Mouse (Mus musculus): ENCODE data around the gene Nat8f6.
"Not testable (repeated sequence)": the region's sequence is repeated elsewhere in the genome, so short reads cannot be mapped to it uniquely, and the experiment has no call there.

Nat8f6 gene

DNA sequence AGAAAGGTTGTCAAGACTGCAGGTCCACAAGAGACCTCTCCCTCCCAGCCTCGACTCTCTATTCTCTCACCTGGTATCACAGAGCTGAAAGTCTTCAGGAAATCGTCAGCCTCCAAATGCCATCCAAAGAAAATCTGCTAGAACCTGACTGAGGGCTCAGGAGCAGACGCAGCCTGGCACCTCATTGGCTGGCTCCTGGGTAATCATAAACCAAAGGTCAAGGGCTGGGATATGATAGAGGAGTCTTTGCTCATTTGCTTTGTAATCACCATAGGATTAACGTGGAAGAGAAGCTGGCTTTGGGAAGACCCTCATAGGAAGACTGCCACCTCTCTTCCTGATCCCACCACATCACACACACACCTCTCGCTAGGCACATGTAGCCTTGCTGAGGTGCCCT is at the start of gene Nat8f6, which contains the start of gene Nat8f5:
Nat8f6 (minus strand) TSS at position 118 of the 400 bp plus-strand sequence.
Nat8f5 (minus strand) TSS at position 136 of the 400 bp plus-strand sequence.
- no peak for DNase-seq (ENCODE audit: low read depth, low spot score)
- H3K27me3 ChIP-seq (ENCODE audit: control insufficient read depth, insufficient read depth, low read length, poor library complexity, severe bottlenecking), result no peaks in the 10 kb centered on the region
- H3K36me3 ChIP-seq (ENCODE audit: control insufficient read depth, insufficient read depth, low read length, poor library complexity, severe bottlenecking), result no peaks in the 10 kb centered on the region

DNA sequence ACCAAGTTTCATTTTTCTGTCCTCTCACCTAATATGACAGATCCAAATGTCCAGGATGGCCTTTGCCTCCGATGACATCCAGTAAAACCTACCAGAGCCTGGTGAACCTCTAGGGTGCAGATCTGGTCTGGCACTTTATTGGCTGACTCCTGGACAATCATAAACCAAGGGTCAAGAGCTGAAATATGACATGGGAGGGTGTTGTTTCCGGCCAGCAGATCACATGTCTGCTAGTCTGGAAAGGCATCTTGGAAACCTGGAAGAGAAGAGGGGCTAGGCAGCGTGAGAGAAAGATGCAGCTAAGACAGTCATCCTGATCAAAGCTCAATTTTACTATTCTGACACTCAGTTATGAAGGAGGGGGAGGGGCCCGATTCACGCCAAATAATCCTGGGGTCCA is 48.3 kb upstream of the Nat8f6 start, which contains the start of gene Nat8f2:
Nat8f2 (minus strand) TSS at position 153 of the 400 bp plus-strand sequence.
- H3K27me3 ChIP-seq (ENCODE audit: control insufficient read depth, insufficient read depth, low read length, poor library complexity, severe bottlenecking); DNase-seq (ENCODE audit: low read depth, low spot score); H3K36me3 ChIP-seq (ENCODE audit: control insufficient read depth, insufficient read depth, low read length, poor library complexity, severe bottlenecking): not testable (repeated sequence)

GRCm38 (mm10) chr6:85867726-85868690 is 47.3 kb upstream of the Nat8f6 start:
- DNase-seq (ENCODE audit: low read depth, low spot score), result no peak
- Histone ChIP-seq H3K27me3 (ENCODE audit: control insufficient read depth, insufficient read depth, low read length, poor library complexity, severe bottlenecking) (no peaks in the 10 kb centered on the region), H3K36me3 (ENCODE audit: control insufficient read depth, insufficient read depth, low read length, poor library complexity, severe bottlenecking) (no peaks in the 10 kb centered on the region)

- not testable (repeated sequence) for H3K27me3 ChIP-seq (ENCODE audit: control insufficient read depth, insufficient read depth, low read length, poor library complexity, severe bottlenecking); H3K36me3 ChIP-seq (ENCODE audit: control insufficient read depth, insufficient read depth, low read length, poor library complexity, severe bottlenecking); DNase-seq (ENCODE audit: low read depth, low spot score)
These were observed 46.2 kb upstream of the Nat8f6 start for GRCm38 (mm10) chr6:85866995-85867394.

DNA sequence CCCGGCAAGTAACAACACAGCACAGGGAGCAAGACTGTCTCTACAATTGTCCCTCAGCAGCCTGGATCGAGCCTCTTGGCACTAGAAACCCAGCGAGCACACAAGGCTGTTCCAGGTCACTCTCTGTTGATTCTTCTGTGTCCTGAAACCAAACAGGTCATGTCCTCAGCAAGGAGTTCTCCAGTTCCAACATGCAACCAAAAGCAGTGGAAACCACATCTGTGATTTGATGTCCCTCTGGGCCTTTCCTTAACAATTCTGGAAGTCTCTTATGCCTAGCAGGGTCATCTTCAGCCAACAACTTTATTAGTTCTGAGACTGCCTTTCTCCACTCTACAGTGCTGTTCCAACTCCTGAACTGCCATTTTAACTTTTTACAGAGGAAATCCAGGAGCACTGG is 45.4 kb upstream of the Nat8f6 start:
- not testable (repeated sequence) for H3K27me3 ChIP-seq (ENCODE audit: control insufficient read depth, insufficient read depth, low read length, poor library complexity, severe bottlenecking); DNase-seq (ENCODE audit: low read depth, low spot score); H3K36me3 ChIP-seq (ENCODE audit: control insufficient read depth, insufficient read depth, low read length, poor library complexity, severe bottlenecking)

GRCm38 (mm10) chr6:85864900-85865639 is 44.3 kb upstream of the Nat8f6 start:
- not testable (repeated sequence) for DNase-seq (ENCODE audit: low read depth, low spot score); H3K36me3 ChIP-seq (ENCODE audit: control insufficient read depth, insufficient read depth, low read length, poor library complexity, severe bottlenecking); H3K27me3 ChIP-seq (ENCODE audit: control insufficient read depth, insufficient read depth, low read length, poor library complexity, severe bottlenecking)

DNA sequence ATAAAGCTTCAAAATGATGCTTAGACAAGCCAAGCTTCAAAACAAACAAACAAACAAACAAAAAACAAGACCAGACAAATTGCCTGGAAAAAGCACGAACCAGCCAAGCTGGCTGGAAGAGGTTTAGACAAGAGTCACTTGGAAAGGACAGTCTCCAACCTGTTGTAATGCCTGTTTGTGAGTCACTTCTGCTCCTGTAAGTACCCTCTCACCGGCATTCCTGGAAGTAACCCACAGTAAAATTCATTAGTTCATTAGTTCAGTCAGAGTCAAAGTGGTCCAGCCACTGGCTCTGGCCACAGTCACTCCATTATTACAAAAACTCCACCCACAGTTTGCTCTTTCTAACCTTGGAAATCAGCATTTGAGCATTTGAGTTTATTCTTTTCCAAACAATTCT is 43.1 kb upstream of the Nat8f6 start:
- Histone ChIP-seq H3K36me3 (ENCODE audit: control insufficient read depth, insufficient read depth, low read length, poor library complexity, severe bottlenecking) (no peaks in the 10 kb centered on the region), H3K27me3 (ENCODE audit: control insufficient read depth, insufficient read depth, low read length, poor library complexity, severe bottlenecking) (no peaks in the 10 kb centered on the region)
- no peak for DNase-seq (ENCODE audit: low read depth, low spot score)

GRCm38 (mm10) chr6:85863136-85863535 is 42.4 kb upstream of the Nat8f6 start:
- Histone ChIP-seq H3K27me3 (ENCODE audit: control insufficient read depth, insufficient read depth, low read length, poor library complexity, severe bottlenecking) (no peaks in the 10 kb centered on the region), H3K36me3 (ENCODE audit: control insufficient read depth, insufficient read depth, low read length, poor library complexity, severe bottlenecking) (no peaks in the 10 kb centered on the region)
- DNase-seq (ENCODE audit: low read depth, low spot score), result no peak

DNA sequence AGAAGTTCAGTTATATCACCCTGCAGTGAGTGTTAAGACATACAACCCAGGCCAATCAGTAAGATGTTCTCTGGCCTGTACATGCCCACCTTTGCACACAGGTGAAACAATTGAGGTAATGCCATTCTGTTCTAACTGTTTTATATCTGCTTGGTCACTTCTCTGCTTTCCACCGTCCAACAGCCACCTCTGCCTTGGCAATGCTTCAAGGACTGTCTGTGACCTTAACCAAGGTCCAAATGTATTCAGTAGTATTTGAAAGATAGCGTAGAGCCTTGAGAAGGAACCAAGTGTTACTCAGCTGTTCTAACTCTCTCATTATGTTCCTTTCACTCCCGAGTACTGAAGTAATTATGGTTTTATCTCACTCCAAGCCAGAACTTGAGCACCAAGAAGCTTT is 41.8 kb upstream of the Nat8f6 start:
- Histone ChIP-seq H3K27me3 (ENCODE audit: control insufficient read depth, insufficient read depth, low read length, poor library complexity, severe bottlenecking) (no peaks in the 10 kb centered on the region), H3K36me3 (ENCODE audit: control insufficient read depth, insufficient read depth, low read length, poor library complexity, severe bottlenecking) (no peaks in the 10 kb centered on the region)
- no peak for DNase-seq (ENCODE audit: low read depth, low spot score)

DNA sequence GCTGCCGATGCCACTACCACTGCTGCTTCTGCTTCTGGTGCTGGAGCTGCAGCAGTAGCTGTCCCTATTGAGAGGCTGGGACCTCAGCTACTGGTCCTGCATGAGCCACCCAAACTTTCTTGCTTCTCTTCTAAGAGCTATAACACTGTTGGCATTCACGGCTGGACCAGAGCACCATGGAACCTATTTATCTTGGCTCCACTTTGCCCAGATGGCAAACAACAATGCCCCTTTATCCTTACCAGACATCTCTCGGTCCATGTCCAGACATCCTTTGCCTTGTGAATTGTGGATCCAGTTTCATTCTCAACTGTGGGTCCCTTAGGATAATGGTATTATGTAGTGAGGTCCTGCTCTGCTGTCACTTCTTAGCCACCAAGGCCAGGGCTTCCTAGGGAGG is 40.5 kb upstream of the Nat8f6 start:
- Histone ChIP-seq H3K27me3 (ENCODE audit: control insufficient read depth, insufficient read depth, low read length, poor library complexity, severe bottlenecking) (no peaks in the 10 kb centered on the region), H3K36me3 (ENCODE audit: control insufficient read depth, insufficient read depth, low read length, poor library complexity, severe bottlenecking) (no peaks in the 10 kb centered on the region)
- no peak for DNase-seq (ENCODE audit: low read depth, low spot score)

GRCm38 (mm10) chr6:85856194-85856678 is 35.5 kb upstream of the Nat8f6 start:
- Histone ChIP-seq H3K36me3 (ENCODE audit: control insufficient read depth, insufficient read depth, low read length, poor library complexity, severe bottlenecking) (no peaks in the 10 kb centered on the region), H3K27me3 (ENCODE audit: control insufficient read depth, insufficient read depth, low read length, poor library complexity, severe bottlenecking) (no peaks in the 10 kb centered on the region)
- DNase-seq (ENCODE audit: low read depth, low spot score), result no peak

DNA sequence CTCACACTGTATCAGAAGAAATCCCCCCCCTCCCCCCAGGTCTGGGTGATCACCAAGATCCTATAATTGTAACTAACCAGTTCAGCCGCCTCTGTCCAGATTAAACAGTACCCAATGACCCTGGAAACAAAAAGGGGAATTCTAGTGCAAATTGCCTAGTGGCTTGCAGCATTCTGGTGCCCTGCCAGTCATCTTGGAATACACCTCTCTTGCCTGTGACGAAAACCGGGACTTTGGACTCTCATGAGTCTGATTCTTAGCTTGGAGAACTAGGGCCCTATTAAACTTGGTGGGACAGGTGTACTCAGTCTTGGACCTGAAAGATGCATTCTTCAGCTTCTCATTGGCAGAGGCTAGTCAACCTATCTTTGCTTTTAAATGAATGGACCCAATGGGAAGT is 32.7 kb upstream of the Nat8f6 start:
- H3K36me3 ChIP-seq (ENCODE audit: control insufficient read depth, insufficient read depth, low read length, poor library complexity, severe bottlenecking), result no peaks in the 10 kb centered on the region
- DNase-seq (ENCODE audit: low read depth, low spot score), result no peak

DNA sequence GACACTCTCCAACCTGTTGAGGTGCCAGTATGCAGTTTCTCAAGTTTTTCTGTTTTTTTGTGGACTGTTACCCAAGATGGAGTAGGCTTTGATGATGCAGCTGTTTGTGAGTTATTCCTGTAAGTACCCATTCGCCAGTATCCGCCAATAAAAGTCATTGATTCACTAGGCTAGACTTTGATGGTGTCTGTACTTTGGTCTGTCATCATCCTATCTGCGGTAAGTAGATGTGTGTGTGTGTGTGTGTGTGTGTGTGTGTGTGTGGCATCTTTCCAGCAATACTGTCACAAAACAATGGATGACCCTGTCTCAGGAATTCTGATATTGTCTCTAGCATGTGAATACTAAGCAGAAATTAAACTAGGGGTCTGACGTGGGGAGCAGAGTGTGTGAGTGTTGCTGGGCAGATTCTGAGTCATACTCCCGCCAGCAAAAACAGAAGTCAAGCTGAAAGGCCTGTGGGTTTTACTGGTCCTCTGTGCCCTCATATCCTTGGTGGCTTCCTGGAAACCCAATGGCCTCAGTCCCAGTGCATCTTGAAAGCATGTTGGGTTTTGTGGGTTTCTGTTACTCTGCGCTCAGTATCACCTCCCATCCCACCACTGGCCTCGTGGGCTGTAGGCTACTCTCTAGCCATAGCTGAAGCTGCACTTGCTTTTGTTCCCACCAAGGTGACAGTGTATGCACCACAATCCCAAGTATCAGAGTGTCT is 30.5 kb upstream of the Nat8f6 start:
- H3K36me3 ChIP-seq (ENCODE audit: control insufficient read depth, insufficient read depth, low read length, poor library complexity, severe bottlenecking), result no peaks in the 10 kb centered on the region
- no peaks in the 10 kb centered on the region for H3K27me3 ChIP-seq (ENCODE audit: control insufficient read depth, insufficient read depth, low read length, poor library complexity, severe bottlenecking)
- DNase-seq (ENCODE audit: low read depth, low spot score), result no peak

More for the DNA sequence above, 32.7 kb upstream of the Nat8f6 start:
- H3K27me3 ChIP-seq (ENCODE audit: control insufficient read depth, insufficient read depth, low read length, poor library complexity, severe bottlenecking), result no peaks in the 10 kb centered on the region

DNA sequence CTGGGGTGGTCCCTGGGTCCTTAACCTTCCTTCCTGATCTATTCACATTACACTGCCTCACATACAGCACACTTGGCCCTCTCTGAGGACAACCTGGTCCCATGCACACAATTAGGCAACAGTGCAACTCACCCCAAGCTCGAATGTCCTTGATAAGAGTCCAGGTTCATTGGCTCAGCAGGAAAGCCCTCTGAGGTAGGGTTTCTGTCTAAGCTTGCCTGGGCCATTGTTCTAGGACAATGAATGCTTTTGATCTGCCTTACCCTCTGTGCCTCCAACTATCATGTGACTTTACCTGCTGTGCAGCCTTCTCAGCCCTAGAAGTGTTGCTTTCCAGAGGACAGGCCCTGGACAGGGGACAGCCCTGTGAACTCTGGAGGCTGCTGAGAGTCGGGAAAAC is 28.5 kb upstream of the Nat8f6 start:
- no peaks in the 10 kb centered on the region for H3K27me3 ChIP-seq (ENCODE audit: control insufficient read depth, insufficient read depth, low read length, poor library complexity, severe bottlenecking)
- no peak for DNase-seq (ENCODE audit: low read depth, low spot score)
- H3K36me3 ChIP-seq (ENCODE audit: control insufficient read depth, insufficient read depth, low read length, poor library complexity, severe bottlenecking), result no peaks in the 10 kb centered on the region
